Mouse (Mus musculus): ENCODE data around the gene Gria1.

DNA sequence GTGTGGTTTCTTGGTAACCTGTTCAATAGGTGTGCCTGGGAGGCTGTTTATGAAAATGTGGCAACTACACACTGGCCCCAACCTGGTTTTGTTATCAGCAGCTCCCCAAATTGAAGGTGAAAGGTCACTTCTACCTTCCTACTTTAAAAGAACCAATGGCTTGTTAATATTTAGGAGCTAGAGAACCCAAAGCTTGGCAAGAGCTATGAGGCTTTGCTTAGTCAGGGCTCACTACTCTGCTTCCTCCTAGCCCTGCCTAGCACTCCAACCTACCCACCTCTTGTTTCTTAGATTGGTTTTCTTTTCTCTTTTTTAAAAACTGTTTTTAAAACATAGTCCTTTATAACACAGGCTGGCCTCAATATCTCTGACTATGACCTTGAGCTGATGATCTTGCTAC lies 79.5 kb downstream of the Gria1 start:
- no peak for TF ChIP-seq GATA1 (IDR thresholded peaks at IDR 0.05; ENCODE audit: low read length)
- TF ChIP-seq TAL1 (IDR thresholded peaks at IDR 0.05; ENCODE audit: low read length): no peak
